Mouse (Mus musculus) hindbrain, embryonic 14.5 days (tissue): Measurements from ENCODE around the gene Foxe3. TPM values are rescaled to one million over a fixed set of nuclear protein-coding genes. Genes with fewer than 3 reads are reported as not detected.

ENCODE experiments used
- polyA plus RNA-seq: library from polyadenylated mRNA; unstranded; fragments of >200 nt; fragmentation: Nextera tagmentation; extraction: Ambion mirVana; gene quantifications from 2 replicates; pipeline ENCODE4 v1.2.1, GENCODE M21; 2014

Gene Foxe3
- polyA plus RNA-seq, 1 experiment from 2014 or later: not detected

Other genes starting within 250 kb of the Foxe3 start
- not detected in 2 replicates for gene Gm12830, start 104.3 kb downstream of the Foxe3 start, polyA plus RNA-seq
- gene Foxd2, start 17.1 kb downstream of the Foxe3 start, polyA plus RNA-seq: 0.16 TPM in 1 of 2 replicates, not detected in the other
- 227 and 244 TPM in 2 replicates for gene Cmpk1, start 61.2 kb upstream of the Foxe3 start, polyA plus RNA-seq
- gene Stil, start 74.1 kb upstream of the Foxe3 start, polyA plus RNA-seq: 2.9 and 3.6 TPM in 2 replicates
- 5.6 and 7.4 TPM in 2 replicates for gene Tal1, start 130.4 kb upstream of the Foxe3 start, polyA plus RNA-seq
- 3.0 and 3.7 TPM in 2 replicates for gene Pdzk1ip1, start 162.7 kb upstream of the Foxe3 start, polyA plus RNA-seq
- gene Cyp4x1, start 208.3 kb upstream of the Foxe3 start, polyA plus RNA-seq: 10.2 and 11.5 TPM in 2 replicates